Mouse (Mus musculus) liver, embryonic 11.5 days (tissue): Measurements from ENCODE around the gene Fli1. TPM values are rescaled to one million over a fixed set of nuclear protein-coding genes. Genes with fewer than 3 reads are reported as not detected.
A peak's percentile ranks its signal among the peaks of the same experiment; 100 is the strongest.

Experiments used
- ATAC-seq: fragments of 200-750 bp; cut with Nextera tagmentation; replicated peaks from 2 replicates; pipeline ENCODE4 v1.8.0; 2017; ENCODE audit warnings: moderate number of reproducible peaks, mild to moderate bottlenecking, moderate TSS enrichment, moderate library complexity; ENCODE audit not compliant: low FRiP score
- DNase-seq: peaks from one replicate; pipeline ENCODE4 v3.0.0-alpha.2; 2017; ENCODE audit warnings: low spot score
- H3K27ac ChIP-seq: fragments of 300-500 bp; sonication (generic); 2 replicates; pipeline ENCODE4 v1.5.1; 2014; ENCODE audit warnings: mild to moderate bottlenecking, low read depth, low read length, control low read depth
- H3K27me3 ChIP-seq: fragments of 300-500 bp; sonication (generic); replicated peaks from 2 replicates; pipeline ENCODE4 v1.6.1; 2014; ENCODE audit warnings: low read length, mixed read lengths; ENCODE audit not compliant: control insufficient read depth, insufficient read depth
- H3K36me3 ChIP-seq: fragments of 300-500 bp; sonication (generic); 2 replicates; pipeline ENCODE4 v1.6.1; 2014; ENCODE audit warnings: mild to moderate bottlenecking, low read length, moderate library complexity, mixed read lengths; ENCODE audit not compliant: control insufficient read depth, insufficient read depth
- H3K4me1 ChIP-seq: fragments of 300-500 bp; sonication (generic); replicated peaks from 2 replicates; pipeline ENCODE4 v1.6.1; 2014; ENCODE audit warnings: low read length, mixed read lengths; ENCODE audit not compliant: control insufficient read depth, insufficient read depth
- H3K4me2 ChIP-seq: fragments of 300-500 bp; sonication (generic); 2 replicates; pipeline ENCODE4 v1.6.1; 2014; ENCODE audit warnings: mild to moderate bottlenecking, control low read depth, moderate library complexity
- H3K4me3 ChIP-seq: fragments of 300-500 bp; sonication (generic); 2 replicates; pipeline ENCODE4 v1.5.1; 2014; ENCODE audit warnings: low read depth, low read length, control low read depth
- H3K9ac ChIP-seq: fragments of 300-500 bp; sonication (generic); 2 replicates; pipeline ENCODE4 v1.6.1; 2014; ENCODE audit warnings: low read depth, low read length, control low read depth
- H3K9me3 ChIP-seq: fragments of 300-500 bp; sonication (generic); 2 replicates; pipeline ENCODE4 v1.6.1; 2016; ENCODE audit warnings: low read length, inconsistent platforms, mixed read lengths; ENCODE audit not compliant: control insufficient read depth
- WGBS: fragments of 180-500 bp; shearing (Covaris S2); extraction: QIAGEN DNeasy Blood & Tissue Kit; methylation state at CpG from one replicate; pipeline ENCODE4 v1.1.7; 2014; 5-methylcytosine and 5-hydroxymethylcytosine counted together
- polyA plus RNA-seq: library from polyadenylated mRNA; unstranded; fragments of >200 nt; fragmentation: Nextera tagmentation; extraction: Ambion mirVana; gene quantifications from 2 replicates; pipeline ENCODE4 v1.2.1, GENCODE M21; 2014

The Fli1 gene
- polyA plus RNA-seq, 1 experiment from 2014 or later, result 24.3 TPM

DNA sequence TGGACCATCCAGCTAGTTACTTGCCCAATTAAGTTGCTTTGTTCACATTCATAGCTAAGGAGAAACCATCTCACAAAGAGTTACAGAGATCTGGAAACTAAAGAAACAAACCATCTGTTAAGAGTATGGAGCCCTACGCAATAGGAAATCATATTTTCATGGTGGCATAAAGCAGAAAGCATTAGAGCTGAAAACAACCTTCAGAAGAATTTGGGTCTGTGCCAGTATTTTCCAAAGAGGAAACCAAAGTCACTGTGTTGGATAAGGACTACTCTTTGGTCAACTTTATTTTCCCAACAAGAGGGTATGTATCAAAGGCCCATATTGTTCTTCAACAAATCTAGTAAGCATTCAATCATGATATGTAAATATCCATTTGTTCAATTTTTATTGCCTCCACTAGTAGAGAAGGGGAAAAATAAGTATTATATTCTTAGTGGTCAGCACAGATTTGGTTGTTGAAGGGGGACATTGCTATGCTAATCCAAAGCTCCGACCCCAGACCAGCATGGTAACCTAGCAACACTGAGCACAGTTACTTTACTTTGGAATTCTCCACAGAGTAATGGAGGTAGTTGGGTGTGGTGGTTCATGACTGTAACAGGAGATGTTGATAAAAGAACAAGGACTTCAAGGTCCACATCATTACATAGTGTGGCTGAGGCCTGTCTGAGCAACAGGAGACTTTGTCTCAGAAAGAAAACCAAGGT lies 20.0 kb downstream of the Fli1 start:
- Histone ChIP-seq H3K27me3 (no peaks in the 10 kb centered on the region), H3K4me3 (no peak overlapping the region), H3K36me3 (no peaks in the 10 kb centered on the region), H3K4me1 (peaks cover 37% of the 10 kb centered on the region), H3K27ac (no peak overlapping the region), H3K9ac (no peak overlapping the region), H3K4me2 (no peak overlapping the region), H3K9me3 (no peaks in the 10 kb centered on the region)
- ATAC-seq (no peak), DNase-seq (no peak)
- WGBS, result 80% methylated on average over 2 of the region's 2 CpGs

DNA sequence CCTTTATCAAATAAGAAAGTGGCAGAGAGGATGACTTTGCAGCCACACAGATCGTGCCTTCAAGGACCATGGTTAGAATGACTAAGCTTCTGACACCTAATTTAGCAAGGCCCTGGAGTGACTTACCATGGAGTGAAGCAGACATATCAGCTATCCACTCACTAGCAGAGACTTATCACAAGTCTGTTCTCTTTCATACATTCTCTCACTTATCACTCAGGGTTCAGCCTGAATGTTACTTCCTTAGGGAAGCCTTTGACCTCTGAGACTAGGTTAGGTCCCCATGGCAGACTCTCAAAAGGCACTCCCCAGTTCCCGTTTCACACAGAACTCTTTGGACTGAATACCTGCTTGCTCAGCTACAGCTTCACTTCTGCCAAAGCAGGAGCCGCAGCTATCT lies 21.3 kb downstream of the Fli1 start:
- H3K4me1 ChIP-seq, result peaks cover 45% of the 10 kb centered on the region

GRCm38 (mm10) chr9:32520821-32521220 lies 21.8 kb downstream of the Fli1 start:
- Histone ChIP-seq H3K27me3 (no peaks in the 10 kb centered on the region), H3K36me3 (no peaks in the 10 kb centered on the region), H3K4me2 (no peak overlapping the region), H3K9ac (no peak overlapping the region), H3K4me3 (no peak overlapping the region), H3K9me3 (no peaks in the 10 kb centered on the region), H3K27ac (peak overlapping the region; percentile 2; the same call in 1 of the 2 replicates), H3K4me1 (peaks cover 48% of the 10 kb centered on the region)
- 35% methylated on average over 6 of the region's 6 CpGs for WGBS
- no peak for ATAC-seq
- no peak for DNase-seq

More for the DNA sequence above, 21.3 kb downstream of the Fli1 start:
- Histone ChIP-seq H3K36me3 (no peaks in the 10 kb centered on the region), H3K9ac (no peak overlapping the region), H3K27me3 (no peaks in the 10 kb centered on the region), H3K27ac (no peak overlapping the region), H3K4me2 (no peak overlapping the region; the same call in 1 of the 2 replicates), H3K9me3 (no peaks in the 10 kb centered on the region), H3K4me3 (no peak overlapping the region)
- WGBS, result 22% methylated on average over 3 of the region's 3 CpGs
- ATAC-seq, result peak; percentile 79
- DNase-seq, result peak; percentile 40

- ATAC-seq (peak; percentile 48), DNase-seq (no peak)
- no peak overlapping the region for H3K4me3 ChIP-seq
- no peak overlapping the region for H3K9ac ChIP-seq
- H3K4me1 ChIP-seq, result peaks cover 51% of the 10 kb centered on the region
- H3K27me3 ChIP-seq, result no peaks in the 10 kb centered on the region
- no peaks in the 10 kb centered on the region for H3K36me3 ChIP-seq
- peak overlapping the region; percentile 53 for H3K4me2 ChIP-seq
- WGBS, result 34% methylated on average over 22 of the region's 22 CpGs
- no peaks in the 10 kb centered on the region for H3K9me3 ChIP-seq
- peak overlapping the region; percentile 26; the same call in 1 of the 2 replicates for H3K27ac ChIP-seq
Measured at GRCm38 (mm10) chr9:32519101-32520051, 23.3 kb downstream of the Fli1 start.

DNA sequence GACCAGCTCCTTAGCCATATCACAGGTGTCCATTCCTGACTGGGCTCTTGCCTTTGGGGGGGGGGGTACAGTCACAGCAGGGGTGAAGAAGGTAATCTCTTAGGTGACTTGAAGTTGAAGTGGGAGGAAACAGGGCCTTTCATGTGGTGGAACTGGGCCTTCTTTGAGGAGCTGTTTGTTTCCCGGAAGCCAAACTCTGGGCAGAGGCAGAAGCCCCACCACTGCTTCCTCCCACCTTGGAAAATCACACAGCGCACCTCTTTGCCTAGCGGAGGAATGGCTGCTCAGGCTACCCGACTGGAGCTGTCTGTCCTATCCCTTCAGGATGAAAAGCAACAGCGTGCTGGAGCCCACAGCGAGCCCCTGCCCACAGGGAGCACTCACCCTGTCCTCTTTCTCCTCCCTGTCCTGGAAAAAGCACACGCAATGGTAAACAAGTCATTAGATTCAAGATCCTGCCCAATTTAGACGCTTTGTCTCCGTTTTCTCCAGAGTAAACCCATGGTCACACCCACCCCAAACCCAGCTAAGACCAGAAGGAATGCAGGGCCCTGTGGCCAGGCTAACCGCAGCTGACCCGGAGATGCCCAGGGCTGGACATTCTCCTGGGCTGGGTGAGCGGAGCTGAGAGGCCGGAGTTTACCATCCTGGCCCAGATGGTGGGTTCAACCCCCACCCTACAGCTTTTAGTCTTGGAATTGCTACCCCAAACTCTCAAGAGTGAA lies 24.1 kb downstream of the Fli1 start:
- Histone ChIP-seq H3K27me3 (no peaks in the 10 kb centered on the region), H3K9ac (no peak overlapping the region), H3K9me3 (no peaks in the 10 kb centered on the region), H3K4me3 (no peak overlapping the region), H3K36me3 (no peaks in the 10 kb centered on the region), H3K4me2 (peak overlapping the region; percentile 53), H3K27ac (0 out of 2 replicates have a peak overlapping the region, but pooled peaks have one; percentile 26), H3K4me1 (peaks cover 56% of the 10 kb centered on the region)
- ATAC-seq (no peak), DNase-seq (no peak)
- 64% methylated on average over 13 of the region's 13 CpGs for WGBS

DNA sequence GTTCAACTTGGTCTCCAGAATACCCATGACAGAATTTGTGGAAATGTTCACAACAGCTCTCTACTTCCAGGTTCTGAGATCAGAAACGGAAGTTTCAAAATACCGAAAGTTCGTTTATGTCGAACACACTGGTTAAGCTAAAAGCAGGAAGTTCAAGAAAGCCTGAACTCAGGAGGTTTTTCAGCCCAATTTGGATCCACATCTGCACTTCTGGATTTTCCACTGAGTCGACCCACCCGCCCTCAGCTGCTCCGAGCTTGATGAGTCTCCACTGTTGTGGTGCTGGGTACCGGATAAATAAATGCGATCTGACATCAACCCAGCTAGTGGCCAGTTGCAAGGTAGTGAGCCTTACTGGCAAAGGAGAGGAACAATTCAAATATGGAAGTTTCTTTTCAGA lies 26.0 kb downstream of the Fli1 start:
- no peak overlapping the region for H3K9ac ChIP-seq
- WGBS, result 50% methylated on average over 9 of the region's 9 CpGs
- H3K27ac ChIP-seq, result peak overlapping the region; percentile 32; the same call in 1 of the 2 replicates
- DNase-seq, result no peak
- no peaks in the 10 kb centered on the region for H3K27me3 ChIP-seq
- peak overlapping the region; percentile 35 for H3K4me2 ChIP-seq
- no peak for ATAC-seq
- H3K4me3 ChIP-seq, result no peak overlapping the region
- H3K36me3 ChIP-seq, result no peaks in the 10 kb centered on the region
- H3K4me1 ChIP-seq, result peaks cover 52% of the 10 kb centered on the region
- no peaks in the 10 kb centered on the region for H3K9me3 ChIP-seq

DNA sequence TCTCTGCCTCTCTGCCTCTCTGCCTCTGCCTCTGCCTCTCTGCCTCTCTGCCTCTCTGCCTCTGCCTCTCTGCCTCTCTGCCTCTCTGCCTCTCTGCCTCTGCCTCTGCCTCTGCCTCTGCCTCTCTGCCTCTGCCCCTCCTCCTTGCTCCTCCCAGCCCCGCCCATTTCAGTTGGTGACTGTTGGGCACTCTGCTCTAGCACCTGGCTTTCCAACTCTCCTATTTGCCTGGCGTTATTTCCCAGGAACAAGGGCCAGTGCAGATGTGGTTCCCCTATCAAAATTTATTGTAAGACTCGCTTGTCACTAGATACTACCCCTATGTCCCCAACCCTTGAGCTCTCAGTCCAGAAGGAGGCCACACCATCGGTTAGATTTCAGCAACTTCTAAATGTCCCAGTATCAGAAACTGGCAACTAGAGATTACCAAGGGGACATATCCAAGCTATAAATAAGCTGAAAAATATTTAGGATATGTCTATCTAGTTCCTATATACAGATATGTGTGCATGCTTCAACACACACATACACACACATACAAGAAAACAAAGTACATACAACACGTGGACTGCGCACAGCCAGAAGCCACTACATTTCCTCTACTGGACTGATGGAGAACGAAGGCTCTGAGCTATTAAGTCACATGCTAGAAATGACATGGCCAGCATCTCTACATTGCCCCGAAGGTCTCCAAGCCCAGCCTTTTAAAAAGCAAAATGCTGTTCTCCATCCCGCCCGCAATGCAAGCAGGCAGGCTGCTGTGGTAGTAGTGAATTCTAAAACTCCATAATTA lies 26.6 kb downstream of the Fli1 start:
- no peaks in the 10 kb centered on the region for H3K36me3 ChIP-seq
- WGBS, result 58% methylated on average over 10 of the region's 10 CpGs
- H3K4me2 ChIP-seq, result peak overlapping the region; percentile 35
- no peaks in the 10 kb centered on the region for H3K27me3 ChIP-seq
- DNase-seq, result no peak
- peaks cover 56% of the 10 kb centered on the region for H3K4me1 ChIP-seq
- H3K27ac ChIP-seq, result peak overlapping the region; percentile 32; the same call in 1 of the 2 replicates
- ATAC-seq, result peak; percentile 60; the same call in 1 of the 2 replicates
- H3K9ac ChIP-seq, result no peak overlapping the region
- no peak overlapping the region for H3K4me3 ChIP-seq
- H3K9me3 ChIP-seq, result no peaks in the 10 kb centered on the region
